Mouse (Mus musculus) layer of hippocampus, postnatal 25 days (tissue): ENCODE data around the gene Btbd11. TPM values are rescaled to one million over a fixed set of nuclear protein-coding genes. Genes with fewer than 3 reads are reported as not detected.

ENCODE experiments used
- DNase-seq, 2 experiments: peaks; one replicate each; pipeline ENCODE4 v3.0.0; 2022; ENCODE audit warnings: mixed read lengths in 2 of 2, low spot score in 1 of 2; ENCODE audit errors: extremely low spot score in 1 of 2
- total RNA-seq, 2 experiments: library from RNA; stranded (reverse); gene quantifications; 2 replicates each; pipeline ENCODE4 v1.2.3; 2021

Btbd11 gene
- total RNA-seq, 2 experiments from 2014 or later, result 17.4 to 20.7 TPM

- DNase-seq, result no peak
Observed at GRCm38 (mm10) chr10:85517223-85518110, 130.9 kb downstream of the Btbd11 start.

DNA sequence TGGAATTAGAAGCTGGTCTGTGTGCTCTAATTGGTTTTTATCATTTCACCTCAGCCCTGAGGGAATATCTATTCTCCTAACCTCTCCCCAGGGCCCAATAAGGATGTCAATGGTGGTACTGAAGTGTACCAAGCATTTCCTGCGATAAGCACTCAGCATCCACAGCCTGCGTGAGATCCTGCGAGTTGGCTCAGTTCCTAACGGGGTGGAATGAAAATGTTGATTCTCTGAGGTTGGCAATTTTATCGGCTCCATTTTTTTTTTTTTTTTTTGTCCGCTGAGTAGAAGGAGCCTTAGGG, 131.4 kb downstream of the Btbd11 start:
- DNase-seq, result no peak

DNA sequence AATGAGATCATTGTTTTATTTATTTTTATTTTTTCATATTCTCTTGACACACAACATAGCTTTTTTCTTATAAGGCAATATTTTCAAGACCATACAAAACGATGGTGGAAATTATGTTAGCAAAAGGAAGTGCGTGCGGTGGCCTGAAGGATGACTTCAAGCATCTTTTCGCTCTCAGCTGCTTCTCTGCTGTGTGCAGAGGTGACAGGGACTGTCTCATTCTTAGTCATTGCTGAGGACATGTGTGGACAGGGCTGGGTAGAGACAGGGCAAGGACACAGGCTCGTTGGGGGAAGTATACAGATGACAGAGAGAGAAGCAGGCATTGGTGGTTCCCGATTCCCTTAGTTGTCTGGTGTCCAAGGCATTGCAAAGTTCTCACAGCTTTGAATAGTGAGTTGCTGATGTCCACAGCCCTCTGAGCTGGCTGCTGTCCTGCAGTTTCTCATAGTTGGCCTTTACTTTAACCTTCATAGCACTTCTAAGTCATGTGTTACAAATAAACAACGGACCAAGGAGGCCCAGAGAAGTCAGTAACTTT, 135.7 kb downstream of the Btbd11 start:
- no peak for DNase-seq

- no peak for DNase-seq
Observed at GRCm38 (mm10) chr10:85525267-85526015, 138.8 kb downstream of the Btbd11 start.

GRCm38 (mm10) chr10:85526657-85527056, 140.0 kb downstream of the Btbd11 start:
- no peak for DNase-seq

DNA sequence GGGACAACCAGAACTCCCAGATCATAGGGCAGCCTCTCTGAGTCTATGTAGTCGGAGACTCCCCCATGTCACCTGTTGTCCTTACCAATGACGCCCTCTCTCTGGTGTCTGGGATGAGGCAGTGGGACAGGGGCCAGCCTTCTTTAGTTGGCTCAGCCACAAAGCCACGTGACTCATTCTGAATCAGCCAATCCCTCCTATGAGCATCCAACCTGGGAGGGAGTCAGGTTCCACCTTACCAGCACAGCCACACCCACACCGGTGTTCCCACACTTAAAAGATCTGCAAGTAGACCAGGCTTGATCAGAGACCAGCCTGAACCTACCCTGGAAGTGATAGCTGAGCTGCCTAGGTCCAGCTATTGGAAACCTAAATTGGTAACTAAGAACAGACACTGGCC, 141.1 kb downstream of the Btbd11 start:
- no peak for DNase-seq

GRCm38 (mm10) chr10:85533192-85533710, 146.6 kb downstream of the Btbd11 start:
- no peak for DNase-seq

GRCm38 (mm10) chr10:85538051-85538753, 151.6 kb downstream of the Btbd11 start:
- DNase-seq, result no peak

DNA sequence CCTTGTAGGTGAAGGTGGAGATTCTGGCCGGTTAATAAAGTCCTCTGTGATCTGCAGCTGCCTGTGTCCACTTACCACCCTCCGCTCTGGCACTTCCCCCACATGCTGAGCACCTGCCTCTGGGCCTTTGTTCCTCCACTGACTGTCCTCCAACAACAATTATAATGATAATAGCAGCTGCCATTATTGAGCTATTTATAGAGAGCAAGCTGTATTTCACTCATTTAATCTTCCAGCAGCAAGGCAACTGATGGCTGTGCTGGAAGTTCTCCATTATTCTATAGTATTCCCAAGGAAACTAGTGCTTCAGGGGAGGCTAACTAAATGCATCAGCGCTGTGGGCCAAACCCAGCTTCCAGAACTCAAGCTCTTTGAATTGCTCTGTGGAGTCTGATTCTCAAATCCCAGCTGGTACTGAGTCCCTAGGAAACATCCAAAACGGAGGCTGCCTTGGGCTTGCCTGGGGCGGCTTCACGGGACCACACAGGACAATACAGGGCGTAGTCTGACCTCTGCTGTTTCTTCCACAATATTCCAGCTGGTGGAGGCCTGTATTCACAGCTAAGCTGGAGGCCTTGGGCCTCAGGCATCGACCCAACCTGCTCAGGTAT, 153.0 kb downstream of the Btbd11 start:
- no peak for DNase-seq

GRCm38 (mm10) chr10:85540311-85541093, 153.9 kb downstream of the Btbd11 start:
- no peak for DNase-seq

DNA sequence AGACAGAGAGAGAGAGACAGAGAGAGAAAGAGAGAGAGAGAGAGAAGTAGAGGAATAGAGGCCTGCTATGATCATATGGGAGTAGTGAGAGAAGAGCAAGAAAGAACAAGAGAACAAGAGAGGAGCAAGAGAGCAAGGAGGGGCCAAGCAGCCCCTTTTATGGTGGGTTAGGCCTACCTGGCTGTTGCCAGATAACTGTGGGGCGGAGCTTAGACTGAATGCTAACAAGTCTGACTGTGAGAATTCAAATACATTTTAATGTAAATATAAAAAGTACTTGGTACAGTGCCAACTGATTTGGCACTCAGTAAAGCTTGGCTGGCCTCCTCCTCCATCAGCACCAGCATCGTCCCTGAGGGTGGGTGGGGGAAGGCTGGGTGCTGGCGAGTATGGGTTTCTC, 154.9 kb downstream of the Btbd11 start:
- no peak for DNase-seq

GRCm38 (mm10) chr10:85541892-85542630, 155.4 kb downstream of the Btbd11 start:
- no peak for DNase-seq

DNA sequence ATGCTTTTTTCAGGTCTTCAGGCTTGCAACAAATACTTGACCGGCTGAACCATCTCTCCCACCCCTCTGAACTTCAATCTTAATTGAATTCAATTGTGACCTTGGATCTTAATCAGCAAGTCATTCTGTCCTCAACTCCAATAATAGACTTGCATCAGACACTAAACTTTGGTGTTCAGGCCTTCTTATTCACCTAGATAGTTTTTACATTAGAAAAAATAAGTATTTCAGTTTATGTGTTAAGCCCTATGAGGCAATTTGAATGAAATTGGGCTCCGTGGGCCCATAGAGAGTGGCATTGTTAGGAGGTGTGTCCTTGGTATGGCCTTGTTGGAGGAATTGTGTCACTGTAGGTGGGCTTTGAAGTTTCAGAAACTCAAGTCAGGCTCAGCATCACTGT, 156.7 kb downstream of the Btbd11 start:
- DNase-seq, result no peak

DNA sequence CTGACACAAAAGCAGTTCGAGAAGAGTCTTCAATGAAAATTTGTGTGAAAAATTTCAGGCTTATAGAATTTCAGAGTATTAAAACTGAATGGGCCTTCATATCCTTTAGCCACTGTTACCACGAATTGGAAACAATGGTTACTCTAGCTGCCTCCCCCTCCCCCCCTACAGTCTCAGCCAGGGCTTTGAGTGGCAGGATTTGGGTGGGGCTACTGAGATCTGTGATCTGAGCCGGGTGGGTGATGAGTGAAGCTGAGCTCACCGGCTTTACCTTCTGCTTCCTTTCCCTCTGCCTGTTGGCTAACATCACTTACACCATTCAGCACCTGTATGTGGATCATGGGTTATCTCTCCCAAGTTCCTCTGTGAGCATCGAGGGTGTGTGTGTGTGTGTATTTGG, 158.4 kb downstream of the Btbd11 start:
- DNase-seq, result no peak

- no peak for DNase-seq
Observed at GRCm38 (mm10) chr10:85555193-85555592, 168.6 kb downstream of the Btbd11 start.

- DNase-seq, result no peak
Observed at GRCm38 (mm10) chr10:85561418-85561817, 174.8 kb downstream of the Btbd11 start.

DNA sequence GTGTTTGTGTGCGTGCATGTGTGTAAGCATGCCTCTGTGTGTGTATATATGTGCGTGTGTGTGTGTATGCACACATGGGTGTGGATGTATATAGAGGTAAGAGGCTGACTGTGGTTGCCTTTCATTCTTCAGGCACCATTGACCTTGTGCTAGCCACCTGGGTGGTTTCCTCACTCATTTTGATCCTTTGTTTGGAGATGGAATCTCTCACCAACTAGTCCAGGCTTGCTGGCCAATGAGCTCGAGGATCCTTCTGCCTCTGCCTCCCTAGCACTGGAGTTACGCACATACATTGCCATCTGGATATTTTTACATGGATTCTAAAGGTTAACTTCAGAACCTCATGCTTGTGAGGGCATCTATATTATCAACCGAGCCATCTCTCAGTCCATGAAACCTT, 184.8 kb downstream of the Btbd11 start:
- DNase-seq, result no peak

GRCm38 (mm10) chr10:85572571-85572970, 186.0 kb downstream of the Btbd11 start:
- no peak for DNase-seq

- DNase-seq, result no peak
Observed at GRCm38 (mm10) chr10:85577891-85578420, 191.3 kb downstream of the Btbd11 start.
